Mouse (Mus musculus) left cerebral cortex, adult 18-20 months (tissue): ENCODE measurements around the gene Fam90a1a. TPM values are rescaled to one million over a fixed set of nuclear protein-coding genes. Genes with fewer than 3 reads are reported as not detected.
"Not testable (repeated sequence)": the region's sequence is repeated elsewhere in the genome, so short reads cannot be mapped to it uniquely, and the experiment has no call there.

ENCODE experiments used
- DNase-seq, 2 experiments: peaks; one replicate each; pipeline ENCODE4 v3.0.0; 2021 to 2022; ENCODE audit warnings: low spot score in 2 of 2, mixed read lengths in 1 of 2
- long read RNA-seq, 2 experiments: library from polyadenylated mRNA; stranded (forward); transcript quantifications; one replicate each; pipeline ENCODE4 v2.0.0; 2021
- total RNA-seq, 2 experiments: library from RNA; stranded (reverse); gene quantifications; 2 replicates each; pipeline ENCODE4 v1.2.3; 2021

Gene Fam90a1a
- total RNA-seq: not detected
- long read RNA-seq, experiment 1: 0 reads
- long read RNA-seq, experiment 2: 0 reads

DNA sequence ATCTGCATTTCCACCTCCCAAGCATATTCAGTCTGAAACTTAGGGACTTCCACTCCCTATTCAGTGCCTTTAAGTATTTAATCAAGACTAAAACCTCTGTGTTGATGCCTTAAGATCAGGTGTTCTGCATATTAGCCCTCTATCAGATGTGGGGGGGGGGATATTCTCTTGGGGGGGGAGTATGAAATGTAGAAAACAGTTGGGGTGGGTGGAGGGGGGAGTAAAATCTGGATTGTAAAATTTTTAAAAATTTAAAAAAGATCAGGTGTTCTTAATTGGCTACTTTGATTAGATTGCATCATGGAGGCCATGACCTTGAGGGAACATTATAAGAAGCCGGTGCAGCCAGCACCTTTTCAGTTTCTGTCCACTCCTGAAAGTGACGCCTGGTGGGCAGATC lies at the start of gene Fam90a1a:
Gene Fam90a1a (plus strand): TSS at position 301 of the 400 bp plus-strand sequence.
- no peak for DNase-seq

DNA sequence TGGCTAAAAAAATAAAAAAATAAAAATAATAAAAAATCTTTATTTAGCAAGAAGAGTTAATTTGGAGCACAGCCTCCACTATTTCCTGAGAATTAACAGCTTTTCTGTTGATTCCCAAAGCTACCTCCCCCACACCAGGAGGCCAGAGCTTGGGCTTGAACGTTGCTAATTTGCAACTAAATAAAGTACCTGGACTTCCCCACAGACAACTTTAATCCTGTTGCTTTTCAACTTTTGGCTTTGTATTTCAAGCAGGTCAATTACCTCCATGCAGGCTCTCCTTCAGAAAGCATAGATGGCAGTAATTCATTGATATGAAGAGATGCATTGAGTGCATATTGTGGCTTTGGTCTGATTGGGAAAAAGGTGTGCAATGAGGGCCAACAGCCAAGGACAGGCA lies 46.6 kb upstream of the Fam90a1a start:
- DNase-seq: no peak

DNA sequence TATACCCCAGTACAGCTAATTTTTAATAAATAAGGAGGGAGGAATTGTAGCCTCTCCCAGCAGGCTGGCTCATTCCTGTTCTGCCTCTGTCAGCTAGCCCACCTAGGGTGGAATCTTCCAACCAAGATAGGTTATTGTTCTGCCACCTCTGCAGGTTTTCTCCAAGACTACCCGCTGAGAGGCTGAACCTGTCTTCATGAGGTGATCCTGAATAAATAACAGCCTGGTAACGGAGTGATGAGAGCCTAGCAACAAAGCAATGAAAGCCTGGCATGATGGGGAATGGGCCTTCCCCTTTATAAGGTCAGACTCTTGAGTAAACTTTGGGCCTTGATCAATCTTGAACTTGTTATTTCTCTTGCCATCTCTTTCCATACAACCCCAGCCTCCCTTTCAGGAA lies 46.0 kb upstream of the Fam90a1a start:
- DNase-seq: no peak

DNA sequence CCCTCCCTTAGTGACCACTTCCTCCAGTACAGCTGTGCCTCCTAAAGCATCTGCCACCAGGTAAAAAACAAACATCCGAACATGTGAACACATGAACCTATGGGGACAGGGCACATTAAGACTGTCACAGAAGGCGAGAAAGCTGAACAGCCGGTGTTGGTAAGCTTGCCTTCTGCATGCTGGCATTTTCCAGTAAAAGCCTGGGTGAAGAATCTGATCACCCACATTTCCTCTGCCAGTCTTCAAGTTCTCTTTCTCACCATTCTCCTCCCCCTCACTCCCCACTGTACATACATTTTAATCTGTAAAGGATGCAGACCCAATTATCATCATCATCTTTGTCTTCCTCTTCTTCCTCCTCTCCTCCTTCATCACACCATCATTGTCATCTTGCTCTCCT lies 42.9 kb upstream of the Fam90a1a start:
- DNase-seq: peak in 1 of 2 experiments; percentile 28

DNA sequence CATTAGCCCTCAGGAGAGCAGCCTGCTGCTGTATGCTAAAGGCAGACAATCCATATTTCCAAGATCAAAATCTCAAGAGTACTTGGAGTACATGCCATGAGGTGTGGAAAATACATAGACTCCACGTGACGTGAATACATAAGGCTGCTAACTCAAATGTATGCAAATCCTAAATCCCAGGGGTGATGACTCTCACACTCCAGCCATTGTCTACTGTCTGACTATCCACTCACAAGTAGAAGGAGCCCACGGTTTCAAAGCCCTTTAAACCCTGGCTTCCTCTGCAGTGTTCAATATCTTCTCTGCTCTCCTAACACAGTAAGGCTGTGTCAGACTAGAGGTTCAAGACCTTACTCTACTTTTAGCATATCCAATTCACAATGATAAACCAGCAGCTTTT lies 27.8 kb upstream of the Fam90a1a start:
- DNase-seq: not testable (repeated sequence)

DNA sequence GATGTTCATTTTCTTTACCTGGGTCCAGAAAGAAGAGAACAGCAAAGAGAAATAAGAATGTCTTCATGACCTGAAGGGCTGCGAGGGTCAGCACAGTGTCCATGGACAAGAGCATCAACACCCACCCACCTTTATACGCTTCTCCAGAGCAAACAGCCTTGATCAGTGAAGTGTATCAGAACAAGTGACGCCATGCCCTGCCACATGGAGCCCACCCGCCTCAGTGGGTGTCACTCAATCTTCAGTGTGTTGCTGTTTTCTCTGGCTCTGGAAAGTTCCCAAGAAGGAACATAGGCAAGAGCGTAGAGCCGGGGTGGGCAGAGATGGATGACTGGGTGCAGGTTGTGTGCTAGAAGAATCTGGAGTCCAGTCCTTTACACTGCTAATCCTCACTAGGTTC lies 25.9 kb upstream of the Fam90a1a start, which contains the start of gene Defb15:
Gene Defb15 (minus strand): TSS at position 101 of the 400 bp plus-strand sequence.
- no peak for DNase-seq

DNA sequence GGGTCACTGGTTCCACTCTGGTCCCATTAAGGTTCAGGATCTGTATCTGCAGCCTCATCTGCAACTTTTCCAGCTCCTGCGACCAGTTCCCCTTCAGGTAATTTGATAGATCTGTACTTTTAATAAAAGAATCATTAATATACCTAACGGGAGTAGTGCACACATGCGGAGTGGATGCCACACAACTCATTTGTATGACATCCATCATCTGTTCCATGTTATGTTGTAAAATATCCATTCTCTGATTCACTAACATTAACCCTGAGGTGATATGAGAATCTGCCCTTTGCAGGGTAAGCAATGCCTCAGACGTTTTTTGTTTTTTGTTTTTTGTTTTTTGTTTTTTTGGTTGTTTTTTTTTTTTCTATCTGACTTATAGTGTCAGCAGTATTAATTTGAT lies 20.5 kb upstream of the Fam90a1a start, which contains the start of gene Defb35:
Gene Defb35 (plus strand): TSS at position 301 of the 400 bp plus-strand sequence.
- not testable (repeated sequence) for DNase-seq

DNA sequence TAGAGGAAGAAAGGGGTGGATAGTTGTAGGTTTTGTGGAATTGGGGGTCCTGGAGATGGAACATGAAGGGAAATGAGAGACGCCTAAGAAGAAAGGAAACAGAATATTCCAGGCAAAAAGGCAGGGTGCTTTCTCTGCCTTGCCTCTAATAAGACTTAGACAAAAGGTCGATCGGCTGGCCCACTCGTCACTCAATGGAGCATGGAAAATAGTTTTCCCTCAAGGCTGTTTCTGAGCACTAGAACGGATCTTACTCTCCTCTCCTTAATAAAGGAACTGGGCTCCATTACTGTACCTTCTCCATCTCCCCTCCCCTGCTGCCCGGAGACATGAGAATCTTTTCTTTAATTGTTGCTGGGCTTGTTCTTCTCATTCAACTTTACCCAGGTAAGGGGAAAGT lies 12.1 kb upstream of the Fam90a1a start, which contains the start of gene Defb13:
Gene Defb13 (plus strand): TSS at position 301 of the 400 bp plus-strand sequence.
- no peak for DNase-seq

DNA sequence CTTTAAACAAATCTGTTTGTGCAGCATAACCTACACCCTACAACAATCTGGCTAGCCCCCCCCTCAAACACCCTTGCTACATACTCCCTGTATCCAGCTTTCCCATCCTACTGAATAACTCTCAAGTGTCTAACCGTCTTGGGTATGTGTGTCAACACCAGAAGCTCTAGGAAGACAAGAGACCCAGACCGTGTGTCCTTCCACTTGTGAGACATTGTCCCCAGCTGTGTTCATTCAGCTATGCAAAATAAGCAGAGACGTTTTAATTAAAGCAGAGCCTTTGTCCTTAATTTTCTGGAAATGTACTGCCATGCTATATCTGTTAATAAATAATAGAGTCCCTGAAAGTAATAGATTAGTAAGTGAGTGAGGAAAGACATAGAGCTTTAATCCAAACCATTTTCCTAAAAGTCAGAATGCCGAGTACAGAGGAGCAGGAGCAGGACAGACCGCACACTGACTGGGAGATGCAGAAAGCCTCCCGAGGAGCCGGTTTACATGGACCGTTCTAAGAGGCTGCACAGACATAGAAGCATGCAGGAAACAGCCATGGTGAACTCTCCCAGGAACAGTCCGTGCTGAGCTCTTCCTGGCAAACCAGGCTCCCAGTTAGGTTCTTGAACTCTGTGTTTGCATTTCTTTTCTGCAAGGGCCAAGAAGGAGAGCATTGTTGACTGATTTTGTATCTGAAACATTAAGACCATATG lies 11.1 kb upstream of the Fam90a1a start:
- no peak for DNase-seq

DNA sequence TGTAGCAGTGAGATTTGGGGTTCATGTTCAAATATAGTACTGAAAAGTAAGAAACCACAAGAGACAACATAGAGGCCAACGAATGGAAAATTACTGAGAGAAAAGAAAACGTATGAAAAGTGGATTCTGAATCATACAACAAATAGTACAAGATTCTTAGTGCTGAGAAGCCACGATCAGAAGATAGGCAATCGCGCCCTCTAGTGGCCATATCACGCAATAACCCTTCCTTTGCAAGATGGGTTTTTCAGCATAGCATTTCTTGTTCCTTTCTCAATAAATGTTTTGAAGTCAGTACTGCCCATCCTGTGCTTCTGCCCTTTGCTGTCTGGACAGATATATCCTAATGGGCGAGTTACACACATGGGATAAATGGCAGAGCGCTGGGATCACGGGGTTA lies 3.2 kb upstream of the Fam90a1a start:
- peak; percentile 59 to 69 for DNase-seq

DNA sequence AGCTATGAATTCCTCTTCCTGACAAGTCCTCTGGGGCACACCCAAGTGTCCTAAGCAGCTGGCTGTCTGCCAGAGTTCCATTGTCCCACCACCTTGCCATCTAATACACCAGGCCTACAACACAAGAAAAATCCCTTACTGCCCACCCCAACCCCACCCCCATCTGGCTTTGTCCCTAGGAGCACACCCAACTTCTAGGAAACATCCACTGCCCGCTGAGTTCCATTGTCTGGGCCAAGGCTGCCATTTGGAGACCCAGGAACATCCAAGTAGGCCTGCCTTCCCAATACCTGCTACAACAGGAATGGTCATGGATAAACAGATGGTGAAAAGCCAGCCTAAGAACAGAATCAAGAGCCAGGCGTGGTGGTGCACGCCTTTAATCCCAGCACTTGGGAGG lies 2.2 kb upstream of the Fam90a1a start:
- no peak for DNase-seq

DNA sequence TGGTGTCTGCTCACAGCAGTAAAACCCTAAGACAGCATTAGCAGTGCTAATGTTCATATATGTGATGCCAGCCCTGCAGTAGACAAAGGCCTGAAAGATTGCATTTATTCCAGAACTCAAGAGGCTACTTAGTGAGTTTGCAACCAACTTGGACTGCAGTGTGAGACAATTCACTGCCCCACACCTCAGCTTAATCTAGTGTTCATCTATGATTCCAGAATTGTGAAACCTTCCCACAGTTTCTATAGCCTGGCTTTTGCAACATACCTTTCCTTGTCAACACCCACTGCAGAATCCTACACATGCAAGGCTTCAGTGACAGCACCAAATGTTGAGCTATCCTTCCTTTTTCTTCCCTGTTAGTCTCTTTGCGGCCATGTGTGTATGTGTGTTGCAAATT lies 8.1 kb downstream of the Fam90a1a start:
- no peak for DNase-seq

DNA sequence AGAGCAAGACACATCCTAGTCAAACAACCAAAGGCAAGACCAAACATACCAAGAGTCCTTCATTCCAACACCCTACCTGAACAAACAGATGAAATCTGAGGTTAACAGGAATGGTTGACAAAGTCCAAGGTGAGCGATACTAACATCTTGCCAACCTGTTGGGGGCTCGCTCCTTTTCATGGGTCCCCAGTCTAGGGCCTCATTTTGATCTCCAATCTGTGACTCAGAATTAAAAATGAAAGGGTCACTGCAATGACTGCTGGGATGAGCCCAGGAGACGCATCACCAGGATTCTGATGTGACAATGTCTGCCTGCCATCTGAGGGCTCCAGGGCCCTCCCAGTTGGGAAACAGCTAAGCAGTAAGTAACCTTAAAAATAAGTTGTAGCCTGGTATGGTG lies 11.0 kb downstream of the Fam90a1a start, which contains the start of gene Ccdc70:
Gene Ccdc70 (plus strand): TSS at position 301 of the 400 bp plus-strand sequence.
- no peak for DNase-seq

DNA sequence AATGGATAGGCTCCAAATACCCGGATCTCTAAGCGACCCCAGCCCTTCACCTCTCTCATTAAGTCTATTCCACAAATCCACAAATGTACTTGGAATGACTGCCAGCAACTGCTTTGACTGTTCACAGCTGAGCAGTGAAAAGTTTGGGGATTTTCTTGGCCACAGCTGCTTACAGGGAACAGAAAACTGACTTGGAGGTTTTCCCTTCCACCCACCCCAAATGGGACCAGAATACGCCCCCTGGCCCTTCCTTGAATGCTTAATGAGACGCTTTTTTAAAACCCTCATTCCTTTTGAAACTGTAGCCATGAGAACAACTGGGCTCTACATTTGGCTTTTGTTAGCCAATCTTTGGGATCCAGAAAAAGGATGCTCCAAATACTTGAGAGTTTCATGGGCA lies 19.7 kb downstream of the Fam90a1a start:
- peak in 1 of 2 experiments; percentile 42 for DNase-seq

DNA sequence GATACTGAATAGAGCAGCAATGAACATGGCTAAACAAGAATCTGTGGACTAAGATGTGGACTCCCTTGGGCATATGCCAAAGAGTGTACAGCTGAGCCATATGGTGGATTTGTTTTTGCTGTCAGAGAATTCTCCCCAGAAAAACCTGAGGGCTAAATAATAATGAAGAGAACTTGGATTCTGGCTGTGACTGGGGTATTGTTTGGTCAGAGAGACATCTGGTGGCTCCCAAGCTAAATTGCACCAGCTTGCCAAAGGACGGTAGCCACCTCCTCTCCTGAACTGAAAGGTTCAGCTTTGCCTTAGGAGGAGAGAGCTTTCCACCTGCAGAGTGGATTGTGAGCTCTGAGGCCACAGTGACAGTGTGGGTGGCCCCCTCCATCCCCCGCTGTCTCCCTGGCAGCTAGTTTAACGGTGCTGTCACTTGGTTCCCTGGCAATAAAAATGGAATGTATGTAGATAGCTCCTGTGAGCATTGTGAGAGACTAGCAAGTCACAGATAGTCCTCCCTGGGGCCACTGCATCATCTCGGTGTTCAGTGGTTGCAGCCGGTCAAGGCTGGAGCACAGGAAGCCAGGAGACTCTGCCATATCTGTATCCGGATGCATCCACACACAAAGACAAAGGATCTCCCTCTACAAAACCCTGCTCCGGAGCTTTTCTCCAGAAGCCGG lies 23.3 kb downstream of the Fam90a1a start:
- peak; percentile 15 to 45 for DNase-seq

DNA sequence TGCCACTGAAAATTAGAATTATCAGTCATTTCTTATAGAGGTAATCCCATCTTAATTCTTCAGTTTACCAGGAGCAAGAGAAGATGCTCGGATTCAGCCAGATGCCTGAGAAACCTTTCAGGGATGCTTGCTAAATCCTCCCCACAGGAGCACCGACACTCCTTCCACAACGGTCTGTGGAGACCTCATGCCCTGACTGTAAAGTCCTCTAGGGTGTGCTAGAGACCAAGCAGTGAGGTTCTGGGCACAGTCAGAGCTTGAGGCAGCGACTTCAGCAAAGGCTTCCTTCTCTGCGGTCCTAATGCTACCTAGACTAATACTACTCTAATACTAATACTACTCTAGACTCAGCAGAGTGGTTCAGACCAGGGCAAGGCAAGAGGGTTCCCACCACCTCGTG lies 33.7 kb downstream of the Fam90a1a start:
- peak; percentile 53 to 65 for DNase-seq

DNA sequence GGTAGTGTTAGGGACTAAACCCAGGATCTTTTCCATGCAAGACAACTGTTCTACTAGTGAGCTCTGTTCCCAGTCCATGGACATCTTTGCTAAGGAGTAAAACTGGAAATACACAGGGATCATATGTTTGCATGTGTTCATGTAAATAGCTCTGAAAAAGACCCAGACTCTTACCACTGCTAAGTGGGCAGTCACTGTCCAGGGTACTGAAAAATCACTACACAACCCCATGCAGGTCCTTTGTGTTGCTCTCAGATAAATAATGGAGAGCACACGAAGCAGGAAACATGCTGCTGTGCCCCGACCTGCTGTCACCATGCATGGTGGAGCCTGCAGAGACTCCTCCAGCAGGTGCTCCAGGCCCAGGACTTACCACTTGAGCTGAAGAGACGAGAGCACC lies 36.7 kb downstream of the Fam90a1a start:
- no peak for DNase-seq

DNA sequence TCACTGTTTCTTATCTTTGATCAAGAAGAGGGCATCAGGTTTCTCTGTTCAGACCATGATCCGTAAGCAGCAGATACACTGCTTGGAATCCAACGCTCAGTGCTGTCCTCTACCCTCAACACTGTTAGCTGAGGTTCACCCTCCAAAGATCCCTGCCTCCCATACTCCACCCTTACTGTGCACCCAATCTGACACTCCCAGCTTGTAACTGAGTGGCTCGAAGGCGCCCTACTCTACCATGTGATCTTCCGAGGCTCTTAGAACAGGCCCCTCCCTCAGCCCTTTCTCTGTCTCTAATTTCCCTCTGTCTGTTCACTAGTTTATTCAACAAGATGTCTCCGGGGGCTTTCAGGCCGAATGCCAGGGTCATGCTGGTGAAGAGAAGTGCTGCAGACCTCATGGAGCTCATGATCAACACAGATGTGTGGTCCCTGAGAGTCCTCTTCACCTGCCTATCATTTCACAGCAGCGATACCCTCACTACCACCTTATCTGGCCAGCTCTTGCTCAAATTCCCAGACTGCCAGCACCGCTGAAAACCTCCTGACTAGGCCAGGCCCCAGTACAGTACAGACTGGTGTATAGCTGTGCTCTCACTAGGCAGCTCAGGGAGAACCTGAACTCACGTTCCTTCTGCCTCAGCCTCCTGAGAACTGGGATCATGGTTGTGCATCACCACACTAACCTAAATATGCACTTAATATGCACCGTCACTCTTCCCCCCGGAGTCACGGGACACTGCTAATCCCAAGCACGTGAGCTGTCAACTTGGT lies 46.4 kb downstream of the Fam90a1a start:
- DNase-seq: no peak

DNA sequence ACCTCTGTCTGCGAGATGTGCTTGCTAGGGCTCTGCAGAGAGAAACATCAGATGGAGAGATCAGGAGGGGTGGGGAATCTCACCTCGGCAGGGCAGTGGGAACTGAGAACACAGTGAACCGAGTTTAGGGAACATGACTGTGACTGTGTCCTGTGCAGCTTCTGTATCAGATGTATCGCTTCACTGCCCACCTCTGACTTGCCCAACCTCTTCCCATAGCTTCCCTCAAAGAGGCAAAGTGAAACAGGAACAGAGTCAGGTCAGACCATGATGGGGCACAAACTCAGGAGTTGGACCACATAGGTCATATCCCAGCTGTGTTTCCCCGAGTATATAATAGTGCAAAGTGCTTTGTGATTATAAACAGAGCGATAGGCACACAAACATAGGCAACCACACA lies 47.9 kb downstream of the Fam90a1a start:
- no peak for DNase-seq

DNA sequence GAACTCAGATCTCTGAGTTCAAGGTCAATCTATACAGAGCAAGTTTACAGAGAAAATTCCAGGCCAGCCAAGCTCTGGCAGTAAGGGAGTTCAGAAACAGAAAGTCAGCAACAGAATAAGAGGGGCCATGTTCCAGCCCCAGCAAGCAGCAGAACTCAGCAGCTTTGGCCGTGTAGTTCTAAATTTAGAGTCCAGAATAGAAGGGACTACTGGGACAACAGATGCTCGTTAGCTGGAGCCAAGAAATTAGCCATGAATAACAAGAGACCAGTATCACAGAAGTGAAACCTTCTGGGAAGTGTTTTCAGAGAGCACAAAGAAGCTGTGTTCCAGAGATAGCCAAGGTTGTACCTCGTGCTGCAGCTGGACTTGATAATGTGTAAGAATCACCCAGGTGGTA lies 50.9 kb downstream of the Fam90a1a start:
- no peak for DNase-seq

DNA sequence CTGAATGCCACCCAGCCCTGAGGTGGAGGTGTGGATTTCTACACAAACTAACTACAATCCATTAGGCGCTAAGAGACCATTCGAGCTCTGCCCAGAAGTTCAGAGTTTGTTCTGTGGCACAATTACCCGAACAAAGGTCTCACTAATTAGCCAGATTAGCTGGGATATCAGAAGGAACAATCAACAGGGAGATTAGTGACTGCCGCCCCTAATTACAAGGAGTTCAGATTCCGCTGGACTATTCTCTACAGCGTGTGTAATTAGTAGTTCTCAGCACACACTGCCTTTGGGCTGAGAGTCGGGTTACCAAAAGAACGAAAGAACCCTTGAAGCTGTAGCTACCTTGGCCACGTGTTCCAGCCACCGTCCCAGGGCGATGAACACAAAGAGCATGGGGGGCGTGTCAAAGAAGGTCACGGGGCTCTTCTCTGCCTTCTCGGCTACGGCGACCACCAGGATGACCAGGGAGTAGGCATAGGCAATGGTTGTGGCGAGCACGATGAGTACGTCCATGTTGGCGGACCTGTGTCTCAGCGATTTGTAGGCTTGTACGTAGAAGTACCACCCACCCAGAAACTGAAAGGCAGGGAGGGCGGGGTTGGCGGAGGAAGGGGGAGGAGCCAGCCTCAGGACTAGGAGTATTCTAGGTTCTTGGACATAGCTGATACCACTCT lies 54.7 kb downstream of the Fam90a1a start:
- DNase-seq: no peak
